Mouse (Mus musculus) adrenal gland, adult (tissue): ENCODE measurements around the gene 4932415D10Rik.
A peak's percentile ranks its signal among the peaks of the same experiment; 100 is the strongest.

Experiments used
- DNase-seq, 2 experiments: peaks; one replicate each; pipeline ENCODE4 v3.0.0; 2022 to 2023; ENCODE audit warnings: low spot score in 1 of 2; ENCODE audit not compliant: inconsistent age in 2 of 2

4932415D10Rik gene

GRCm38 (mm10) chr10:82316482-82316881, at the start of gene 4932415D10Rik:
Gene 4932415D10Rik (minus strand): TSS chr10:82316582.
- no peak for DNase-seq

- no peak for DNase-seq
Measured at GRCm38 (mm10) chr10:82361911-82362310, 45.5 kb upstream of the 4932415D10Rik start.

GRCm38 (mm10) chr10:82355401-82355800, 39.0 kb upstream of the 4932415D10Rik start:
- DNase-seq: no peak

GRCm38 (mm10) chr10:82354083-82355010, 38.0 kb upstream of the 4932415D10Rik start, which contains the start of gene Gm4924:
Gene Gm4924 (plus strand): TSS chr10:82354255.
- DNase-seq: peak; percentile 84 to 94

- DNase-seq: no peak
Measured at GRCm38 (mm10) chr10:82329826-82330225, 13.4 kb upstream of the 4932415D10Rik start.

- DNase-seq: peak in 1 of 2 experiments; percentile 29
Measured at GRCm38 (mm10) chr10:82320134-82320533, 3.8 kb upstream of the 4932415D10Rik start.

GRCm38 (mm10) chr10:82296440-82296839, 19.9 kb downstream of the 4932415D10Rik start:
- peak in 1 of 2 experiments; percentile 17 for DNase-seq

- no peak for DNase-seq
Measured at GRCm38 (mm10) chr10:82257331-82257730, 59.1 kb downstream of the 4932415D10Rik start.

- DNase-seq: no peak
Measured at GRCm38 (mm10) chr10:82245021-82245420, 71.4 kb downstream of the 4932415D10Rik start.

- no peak for DNase-seq
Measured at GRCm38 (mm10) chr10:82241401-82241788, 75.0 kb downstream of the 4932415D10Rik start.

- DNase-seq: peak; percentile 84 to 93
Measured at GRCm38 (mm10) chr10:82240742-82241400, 75.5 kb downstream of the 4932415D10Rik start, which contains the start of gene Zfp938. Gene Zfp938 (minus strand): TSS chr10:82241280.
